Mouse (Mus musculus): ENCODE measurements around the gene 1300017J02Rik.
"Not testable (repeated sequence)": the region's sequence is repeated elsewhere in the genome, so short reads cannot be mapped to it uniquely, and the experiment has no call there.

Gene 1300017J02Rik

DNA sequence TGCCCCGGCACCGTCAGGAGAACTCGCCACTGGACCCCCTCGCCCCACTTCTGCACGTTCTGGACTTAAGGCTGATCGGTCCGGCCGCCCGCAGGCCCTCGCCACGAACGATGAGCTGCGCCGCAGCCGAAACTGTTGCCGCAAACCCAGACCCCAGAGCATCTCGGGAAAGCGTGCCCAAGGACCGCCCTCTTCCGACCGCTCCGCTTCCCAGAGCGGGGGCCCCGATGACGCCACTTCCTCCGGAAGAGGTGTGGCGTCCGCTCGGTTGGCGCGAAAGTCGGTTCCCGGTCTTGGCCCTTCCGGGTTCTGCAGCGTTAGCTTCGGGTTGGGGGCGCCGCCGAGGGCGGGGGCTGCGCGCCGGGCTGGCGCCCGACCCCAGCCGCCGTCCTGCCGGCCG, at the start of gene 1300017J02Rik, which contains the start of gene Topbp1:
Gene 1300017J02Rik (minus strand): TSS at position 156 of the 400 bp plus-strand sequence.
Gene Topbp1 (plus strand): TSS at position 289 of the 400 bp plus-strand sequence.
- in situ Hi-C loops (cut with MboI; ENCODE audit: low pct_unique_long_range_greater_than_20kb in 1 of 2, low sequenced_read_pairs in 2 of 2, unreplicated experiment in 1 of 2), result loop anchor here (5.0 to 10.0 kb wide), 2 partner anchors 57 to 80 kb away; no protein-coding TSS in a partner anchor

DNA sequence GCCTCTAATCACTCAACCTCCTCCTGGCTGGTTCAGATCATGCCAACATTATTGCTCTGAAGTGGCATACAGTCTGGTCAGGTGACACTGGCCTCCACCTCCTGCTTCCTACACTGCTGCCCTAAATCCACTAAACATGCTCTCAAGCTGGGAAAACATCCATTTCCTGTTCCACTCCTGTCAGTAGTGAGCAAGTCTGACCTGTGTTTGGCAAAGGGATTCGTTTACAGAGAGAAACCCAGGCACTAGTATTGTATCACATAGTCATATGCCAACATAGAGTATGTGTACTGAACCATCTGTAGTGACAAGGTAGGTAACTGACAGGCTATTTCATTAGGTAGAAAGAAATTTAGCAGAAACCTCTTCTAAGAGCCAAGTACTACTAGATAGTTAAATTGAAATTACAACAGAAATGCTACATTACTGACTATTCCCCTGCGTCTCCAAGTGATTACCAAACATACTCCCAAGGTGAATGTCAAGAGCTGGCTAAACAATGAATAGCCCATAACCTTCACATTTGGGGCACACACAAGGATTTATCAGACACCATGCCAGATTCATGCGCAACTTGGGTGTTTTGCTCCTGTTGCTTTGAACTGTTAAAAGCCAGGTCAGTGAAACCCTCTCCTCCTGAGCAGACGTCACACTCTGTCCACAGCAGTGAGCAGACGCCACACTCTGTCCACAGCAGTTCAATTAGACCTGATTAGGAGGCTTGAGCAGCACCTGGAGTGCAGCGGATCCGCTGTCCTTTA, 48.8 kb upstream of the 1300017J02Rik start:
- in situ Hi-C loops (cut with MboI; ENCODE audit: low pct_unique_long_range_greater_than_20kb in 1 of 2, low sequenced_read_pairs in 2 of 2, unreplicated experiment in 1 of 2), result not testable (repeated sequence)

DNA sequence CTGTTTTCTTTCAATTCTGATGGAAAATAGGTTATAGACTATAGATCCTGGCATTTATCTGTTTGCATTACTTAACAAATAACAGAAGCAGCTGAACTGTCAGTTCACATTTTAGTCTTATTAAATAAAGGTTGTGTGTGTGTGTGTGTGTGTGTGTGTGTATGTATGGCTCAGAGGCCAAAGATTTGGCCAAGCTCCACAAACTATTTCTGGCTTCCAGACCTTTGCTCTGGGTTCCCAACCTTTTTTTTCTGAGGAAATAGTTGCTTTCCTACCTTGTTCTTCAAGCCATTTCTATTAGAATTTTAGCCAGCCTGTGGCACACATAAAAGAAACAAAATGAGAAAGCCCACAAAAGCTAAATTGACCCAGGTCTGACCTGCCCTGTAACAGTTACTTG, 43.9 kb upstream of the 1300017J02Rik start:
- in situ Hi-C loops (cut with MboI; ENCODE audit: low pct_unique_long_range_greater_than_20kb in 1 of 2, low sequenced_read_pairs in 2 of 2, unreplicated experiment in 1 of 2), result loop anchor here in 1 of 2 experiments (25.0 kb wide), 1 partner anchor 839 kb away; no protein-coding TSS in a partner anchor

DNA sequence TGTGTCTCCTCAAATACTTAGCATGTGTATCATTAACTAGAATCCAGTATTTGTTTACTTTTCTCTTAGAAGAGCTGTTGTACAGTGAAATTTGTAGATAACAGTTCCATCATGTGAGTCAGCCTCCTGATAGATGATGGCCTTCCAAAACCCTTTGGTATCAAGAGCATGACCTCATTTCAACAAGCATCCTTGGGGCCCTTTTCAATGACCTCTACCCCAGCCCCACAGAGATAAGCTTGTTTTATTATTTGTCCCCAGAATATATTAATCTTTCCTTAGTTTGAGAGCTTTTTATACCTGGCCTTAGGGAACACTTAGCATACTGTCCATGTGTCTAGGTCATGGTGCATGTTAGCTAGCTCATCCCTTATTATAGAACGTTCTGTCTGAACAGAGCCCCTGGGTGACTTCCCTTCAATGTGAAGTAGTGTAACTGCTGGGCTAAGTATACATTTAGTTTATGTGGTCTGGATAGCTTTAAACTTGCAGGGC, 43.2 kb upstream of the 1300017J02Rik start:
- in situ Hi-C loops (cut with MboI; ENCODE audit: low pct_unique_long_range_greater_than_20kb in 1 of 2, low sequenced_read_pairs in 2 of 2, unreplicated experiment in 1 of 2), result loop anchor here in 1 of 2 experiments (25.0 kb wide), 1 partner anchor 839 kb away; no protein-coding TSS in a partner anchor

DNA sequence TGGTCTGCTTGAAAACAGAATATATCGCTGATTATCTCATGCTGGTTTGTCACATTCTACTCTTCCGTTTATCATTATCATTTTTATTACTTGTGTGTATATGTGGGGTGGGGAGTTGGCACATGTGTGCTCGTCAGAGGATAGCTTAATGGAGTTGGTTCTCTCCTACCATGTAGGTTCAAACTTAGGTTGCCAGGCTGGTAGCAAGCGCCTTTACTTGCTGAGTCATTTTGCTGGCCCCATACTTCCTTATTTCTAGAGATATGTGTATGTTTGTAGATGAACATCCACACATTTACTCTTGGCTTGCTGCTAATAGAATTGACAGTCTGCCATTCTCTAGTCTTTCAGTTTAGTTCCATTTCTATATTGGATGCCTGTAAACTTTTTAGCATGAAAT, 42.2 kb upstream of the 1300017J02Rik start:
- in situ Hi-C loops (cut with MboI; ENCODE audit: low pct_unique_long_range_greater_than_20kb in 1 of 2, low sequenced_read_pairs in 2 of 2, unreplicated experiment in 1 of 2), result loop anchor here in 1 of 2 experiments (25.0 kb wide), 1 partner anchor 840 kb away; no protein-coding TSS in a partner anchor

DNA sequence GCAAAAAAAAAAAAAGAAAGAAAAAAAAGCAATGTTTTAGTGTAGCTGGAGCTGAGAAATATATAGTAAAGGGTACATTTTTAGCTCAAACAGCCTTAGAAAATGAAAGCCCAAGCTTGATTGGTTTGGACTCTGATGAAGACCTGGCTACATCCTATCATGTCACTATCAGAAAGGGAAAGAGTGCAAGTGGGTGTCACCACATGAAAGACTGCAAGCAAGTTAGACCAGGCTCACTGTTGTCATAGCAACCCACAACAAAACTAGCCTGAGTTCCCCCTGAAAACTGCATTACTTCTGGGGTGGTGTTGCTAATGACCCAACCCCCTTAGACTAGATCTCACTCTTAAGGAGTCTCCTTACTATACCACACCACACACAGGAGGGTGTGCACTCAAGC, 32.0 kb upstream of the 1300017J02Rik start:
- in situ Hi-C loops (cut with MboI; ENCODE audit: low pct_unique_long_range_greater_than_20kb in 1 of 2, low sequenced_read_pairs in 2 of 2, unreplicated experiment in 1 of 2), result loop anchor here in 1 of 2 experiments (25.0 kb wide), 1 partner anchor 850 kb away; no protein-coding TSS in a partner anchor

DNA sequence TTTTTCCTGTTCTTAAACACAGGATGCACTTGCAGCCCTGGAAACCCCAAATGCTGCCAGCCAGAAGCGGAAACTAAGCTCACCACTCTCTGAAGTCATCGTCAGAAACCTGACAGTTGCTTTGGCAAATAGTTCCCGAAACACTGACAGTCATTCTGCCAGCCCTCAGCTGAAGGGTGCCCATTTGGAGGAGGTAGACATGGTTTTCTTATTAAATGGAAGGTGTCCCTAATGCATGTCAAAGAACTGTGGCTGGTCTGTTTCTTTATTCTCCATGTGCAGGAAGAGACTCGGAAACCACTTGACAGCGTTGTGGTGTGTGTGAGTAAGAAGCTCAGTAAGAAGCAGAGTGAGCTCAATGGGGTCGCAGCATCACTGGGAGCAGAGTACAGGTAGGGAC, 27.8 kb upstream of the 1300017J02Rik start:
- in situ Hi-C loops (cut with MboI; ENCODE audit: low pct_unique_long_range_greater_than_20kb in 1 of 2, low sequenced_read_pairs in 2 of 2, unreplicated experiment in 1 of 2), result loop anchor here in 1 of 2 experiments (25.0 kb wide), 1 partner anchor 855 kb away; no protein-coding TSS in a partner anchor

DNA sequence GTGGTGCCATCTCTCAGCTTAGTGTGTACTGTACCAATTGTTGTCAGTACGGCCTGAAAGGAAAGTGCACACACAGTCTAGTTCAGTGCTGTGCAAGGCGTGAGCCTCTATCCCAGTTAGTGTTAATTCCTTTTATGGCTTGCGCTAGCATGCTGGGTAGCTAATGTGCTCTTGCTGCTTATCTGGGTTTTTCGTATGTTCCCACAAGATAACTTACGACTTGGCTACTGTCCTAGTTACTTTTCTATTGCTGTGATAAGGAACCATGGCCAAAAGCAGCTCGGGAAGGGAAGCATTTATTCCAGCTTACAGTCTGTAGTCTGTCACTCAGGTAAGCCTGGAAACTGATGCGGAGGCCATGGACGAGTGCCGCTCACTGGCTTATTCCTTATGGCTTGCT, 21.6 kb upstream of the 1300017J02Rik start:
- in situ Hi-C loops (cut with MboI; ENCODE audit: low pct_unique_long_range_greater_than_20kb in 1 of 2, low sequenced_read_pairs in 2 of 2, unreplicated experiment in 1 of 2), result loop anchor here in 1 of 2 experiments (25.0 kb wide), 1 partner anchor 861 kb away; no protein-coding TSS in a partner anchor

DNA sequence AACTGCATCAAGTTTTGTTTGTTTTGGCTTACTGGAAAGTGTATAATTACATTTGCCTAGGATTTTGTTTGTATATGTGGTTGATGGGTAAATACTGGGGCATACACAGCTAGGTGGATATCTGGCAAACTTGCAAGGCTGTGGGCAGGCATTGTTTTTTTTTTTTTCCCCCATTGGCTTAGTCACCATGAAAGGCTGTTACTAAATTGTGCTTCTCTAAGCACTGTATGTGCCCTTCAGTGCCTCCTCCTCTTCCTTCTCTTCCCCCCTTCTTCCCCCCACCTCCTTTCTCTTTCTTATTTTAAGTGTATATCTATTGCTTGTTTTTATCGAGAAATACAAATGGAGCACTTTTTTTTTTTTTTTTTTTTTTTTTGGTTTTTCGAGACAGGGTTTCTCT, 19.8 kb upstream of the 1300017J02Rik start:
- in situ Hi-C loops (cut with MboI; ENCODE audit: low pct_unique_long_range_greater_than_20kb in 1 of 2, low sequenced_read_pairs in 2 of 2, unreplicated experiment in 1 of 2), result loop anchor here in 1 of 2 experiments (25.0 kb wide), 1 partner anchor 863 kb away; no protein-coding TSS in a partner anchor

DNA sequence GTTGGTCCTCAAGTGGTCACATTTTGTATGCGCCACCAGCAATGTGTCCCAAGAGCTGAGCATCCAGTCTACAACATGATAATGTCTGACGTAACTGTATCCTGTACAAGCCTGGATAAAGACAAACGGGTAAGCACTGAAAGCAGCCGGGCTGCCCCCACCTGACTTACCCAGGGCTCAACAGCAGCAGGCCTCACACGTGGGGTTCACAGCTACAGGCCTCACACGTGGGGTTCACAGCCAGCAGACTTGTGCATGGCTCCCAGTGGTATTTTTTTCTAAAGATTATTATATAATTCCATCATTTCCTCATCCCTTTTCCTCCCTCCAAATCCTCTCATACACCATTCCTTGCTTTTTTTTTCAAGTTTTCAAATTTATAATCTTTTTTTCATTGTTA, 5.0 kb upstream of the 1300017J02Rik start:
- in situ Hi-C loops (cut with MboI; ENCODE audit: low pct_unique_long_range_greater_than_20kb in 1 of 2, low sequenced_read_pairs in 2 of 2, unreplicated experiment in 1 of 2), result loop anchor here (5.0 to 10.0 kb wide), 2 partner anchors 52 to 85 kb away; no protein-coding TSS in a partner anchor

DNA sequence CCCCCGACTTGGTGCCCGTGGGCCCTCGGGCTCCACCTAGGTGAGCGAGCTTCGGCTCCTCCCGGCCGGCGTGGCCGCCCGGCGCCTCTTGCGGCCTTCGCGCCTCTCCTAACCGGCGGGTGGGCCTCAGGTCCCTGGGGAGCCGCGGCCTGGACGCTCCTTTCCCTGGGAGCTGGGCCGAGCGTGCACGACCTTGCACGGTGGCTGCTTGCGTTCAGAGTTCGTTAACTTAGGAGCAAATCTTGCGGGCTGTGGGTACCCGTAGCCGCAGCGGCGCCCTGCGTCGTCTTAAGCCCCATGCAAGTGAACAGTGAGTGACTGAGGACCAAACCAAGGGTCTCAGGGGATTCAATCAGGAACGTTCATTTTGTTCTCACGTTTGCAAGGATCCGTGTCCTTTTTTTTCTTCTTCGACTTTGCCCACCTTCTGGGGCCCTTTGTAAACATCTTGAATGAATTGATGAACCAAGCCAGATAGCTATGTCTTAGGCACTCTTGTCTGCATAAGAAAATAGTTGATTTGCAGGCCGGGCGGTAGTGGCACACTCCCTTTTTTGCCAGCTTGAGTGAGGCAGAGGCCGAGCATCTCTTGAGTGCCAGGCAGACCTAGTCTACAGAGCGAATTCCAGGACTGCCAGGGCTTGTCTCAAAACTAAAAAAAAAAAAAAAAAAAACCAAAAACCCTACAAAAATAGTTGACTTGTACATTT, 605 bp upstream of the 1300017J02Rik start:
- in situ Hi-C loops (cut with MboI; ENCODE audit: low pct_unique_long_range_greater_than_20kb in 1 of 2, low sequenced_read_pairs in 2 of 2, unreplicated experiment in 1 of 2), result loop anchor here (5.0 to 10.0 kb wide), 2 partner anchors 57 to 81 kb away; no protein-coding TSS in a partner anchor

DNA sequence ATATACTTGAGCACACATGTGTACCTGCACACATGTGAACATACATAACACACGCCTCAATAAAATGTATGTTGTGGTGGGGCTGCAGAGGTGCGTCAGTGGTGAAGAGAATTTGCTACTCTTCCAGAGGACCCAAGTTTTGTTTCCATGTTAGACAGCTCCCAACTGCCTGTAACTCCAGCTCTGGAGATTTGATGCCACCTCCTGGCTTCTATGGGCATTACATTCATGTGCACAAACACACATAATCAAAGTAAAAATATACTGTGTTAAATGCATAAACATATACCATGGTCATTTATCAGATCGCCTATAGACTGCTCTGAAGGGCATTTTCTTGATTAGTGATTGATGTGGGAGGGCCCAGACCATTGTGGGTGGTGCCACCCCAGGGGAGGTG, 2.2 kb downstream of the 1300017J02Rik start:
- in situ Hi-C loops (cut with MboI; ENCODE audit: low pct_unique_long_range_greater_than_20kb in 1 of 2, low sequenced_read_pairs in 2 of 2, unreplicated experiment in 1 of 2), result loop anchor here in 1 of 2 experiments (10.0 kb wide), 1 partner anchor 78 kb away; no protein-coding TSS in a partner anchor

DNA sequence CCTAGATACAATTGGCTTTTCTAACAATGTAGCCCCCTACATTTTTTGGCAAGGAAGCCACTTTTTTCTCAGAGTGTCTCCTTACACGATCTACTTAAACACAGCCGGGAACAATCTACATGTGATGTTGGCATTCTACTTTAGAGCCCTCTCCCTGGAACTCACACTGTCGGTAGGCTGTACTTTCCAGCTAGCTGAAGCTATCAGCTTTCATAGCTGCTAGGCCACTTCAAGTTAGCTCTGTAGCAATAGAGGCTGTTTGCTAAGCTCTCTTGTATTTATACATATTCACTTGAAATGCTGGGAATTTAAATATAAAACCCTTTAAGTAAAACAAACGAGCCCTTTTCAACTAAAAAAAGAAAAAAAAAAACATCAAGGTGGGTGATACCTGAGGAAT, 2.6 kb downstream of the 1300017J02Rik start:
- in situ Hi-C loops (cut with MboI; ENCODE audit: low pct_unique_long_range_greater_than_20kb in 1 of 2, low sequenced_read_pairs in 2 of 2, unreplicated experiment in 1 of 2), result loop anchor here in 1 of 2 experiments (10.0 kb wide), 1 partner anchor 77 kb away; no protein-coding TSS in a partner anchor

DNA sequence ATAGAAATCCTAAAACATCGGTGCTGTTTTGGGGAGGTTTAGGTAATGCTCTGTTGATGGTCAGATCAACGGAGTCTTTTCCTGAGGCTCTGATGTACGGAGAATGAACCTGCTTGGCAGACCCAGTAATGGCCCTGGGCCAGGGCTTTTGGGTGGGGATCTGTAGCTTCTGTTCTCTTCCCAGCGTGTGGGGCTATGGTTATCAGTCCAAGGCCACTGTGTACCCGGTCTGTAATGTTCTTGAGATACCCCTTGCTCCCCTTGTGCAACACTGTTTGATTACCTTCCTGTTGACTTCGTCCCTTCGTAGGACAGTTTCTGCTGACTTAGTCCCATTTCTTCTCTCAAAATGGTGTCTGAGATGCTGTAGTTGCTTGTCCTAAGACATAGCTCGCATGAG, 3.8 kb downstream of the 1300017J02Rik start:
- in situ Hi-C loops (cut with MboI; ENCODE audit: low pct_unique_long_range_greater_than_20kb in 1 of 2, low sequenced_read_pairs in 2 of 2, unreplicated experiment in 1 of 2), result loop anchor here in 1 of 2 experiments (10.0 kb wide), 1 partner anchor 76 kb away; no protein-coding TSS in a partner anchor

DNA sequence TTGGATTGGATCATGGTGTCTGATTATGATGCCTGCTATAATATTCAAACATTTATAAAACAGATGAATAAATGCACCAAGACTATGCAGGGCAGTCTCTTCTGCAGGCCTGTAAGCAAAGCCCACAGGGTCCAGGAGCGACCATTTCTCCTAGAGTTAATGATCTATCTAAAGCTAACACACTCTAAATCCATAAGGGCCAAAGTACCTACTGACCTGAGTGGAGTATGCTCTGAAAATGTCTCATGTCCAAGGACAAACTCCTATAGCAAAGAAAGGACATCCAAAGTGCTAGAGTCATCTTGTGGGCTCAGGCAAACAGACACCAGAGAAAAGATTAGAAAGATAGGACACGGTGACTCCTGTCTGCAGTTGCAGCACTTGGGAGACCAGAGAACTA, 10.4 kb downstream of the 1300017J02Rik start:
- in situ Hi-C loops (cut with MboI; ENCODE audit: low pct_unique_long_range_greater_than_20kb in 1 of 2, low sequenced_read_pairs in 2 of 2, unreplicated experiment in 1 of 2), result loop anchor here in 1 of 2 experiments (5.0 kb wide), 1 partner anchor 67 kb away; no protein-coding TSS in a partner anchor

DNA sequence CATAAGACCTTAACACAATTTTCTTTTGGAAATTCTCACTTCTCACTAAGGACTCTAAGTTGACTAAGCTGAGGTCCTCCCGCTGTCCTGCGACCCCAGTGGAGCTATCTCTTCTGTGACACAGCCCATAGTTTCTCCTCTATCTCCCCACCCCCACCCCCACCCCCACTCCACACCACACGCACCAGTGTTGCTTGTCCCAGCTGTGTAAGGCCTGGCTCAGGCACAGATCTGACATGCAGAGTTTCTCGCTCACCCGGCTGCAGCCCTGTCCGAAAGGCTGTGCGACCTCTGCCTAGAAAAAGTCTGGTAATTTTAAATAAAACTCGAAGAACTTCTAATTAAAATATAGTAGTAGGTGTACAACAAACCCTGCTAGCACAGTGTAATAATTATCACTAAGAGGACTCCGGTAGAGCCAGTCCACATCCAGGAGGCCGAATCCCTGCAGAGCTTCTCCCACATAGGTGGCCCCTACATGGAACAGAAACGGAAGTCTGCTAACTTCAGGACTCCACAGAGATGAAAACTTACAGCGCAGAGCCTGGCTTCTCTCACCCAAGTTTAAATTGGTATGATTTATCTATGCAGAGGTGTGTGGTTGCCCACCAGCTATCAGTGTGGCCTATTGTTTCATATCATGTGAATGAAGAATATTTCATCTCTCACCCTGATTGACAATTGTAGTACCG, 16.2 kb downstream of the 1300017J02Rik start:
- in situ Hi-C loops (cut with MboI; ENCODE audit: low pct_unique_long_range_greater_than_20kb in 1 of 2, low sequenced_read_pairs in 2 of 2, unreplicated experiment in 1 of 2), result no loop called here

DNA sequence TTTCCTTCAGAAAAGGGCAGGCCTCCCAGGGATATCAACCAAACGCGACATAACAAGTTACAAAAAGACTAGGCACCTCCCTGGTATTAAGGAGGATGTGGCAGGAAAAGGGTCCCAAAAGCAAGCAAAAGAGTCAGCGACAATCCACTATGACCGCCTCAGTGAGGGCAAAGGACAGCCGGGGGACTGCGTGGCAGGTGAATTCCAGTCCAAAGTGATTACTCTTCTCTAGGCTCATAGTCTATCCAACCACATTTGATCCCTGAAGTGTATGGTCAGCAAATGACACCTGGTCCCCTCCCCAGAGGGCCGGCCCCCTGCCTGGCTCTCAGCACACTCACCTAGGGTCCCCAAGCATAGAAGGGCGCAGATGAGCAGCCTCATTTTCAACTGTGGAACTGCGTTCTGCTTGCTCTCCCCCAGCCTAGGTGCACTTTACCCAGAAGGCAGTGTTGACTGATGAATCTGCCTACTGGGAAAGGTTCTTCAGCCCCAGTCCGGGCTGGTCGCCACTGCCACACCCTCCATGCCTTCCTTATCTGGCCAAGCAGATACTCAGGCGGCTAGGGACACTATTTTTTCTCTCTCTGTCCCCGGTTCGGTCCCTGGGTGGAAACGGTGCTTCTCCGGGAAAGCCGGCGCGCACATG, 16.9 kb downstream of the 1300017J02Rik start:
- in situ Hi-C loops (cut with MboI; ENCODE audit: low pct_unique_long_range_greater_than_20kb in 1 of 2, low sequenced_read_pairs in 2 of 2, unreplicated experiment in 1 of 2), result no loop called here
